Mouse (Mus musculus): Measurements from ENCODE around the gene Dsp. TPM values are rescaled to one million over a fixed set of nuclear protein-coding genes. Genes with fewer than 3 reads are reported as not detected.

Dsp gene
- polyA plus RNA-seq, 1 experiment from 2014 or later, result 1.6 TPM

DNA sequence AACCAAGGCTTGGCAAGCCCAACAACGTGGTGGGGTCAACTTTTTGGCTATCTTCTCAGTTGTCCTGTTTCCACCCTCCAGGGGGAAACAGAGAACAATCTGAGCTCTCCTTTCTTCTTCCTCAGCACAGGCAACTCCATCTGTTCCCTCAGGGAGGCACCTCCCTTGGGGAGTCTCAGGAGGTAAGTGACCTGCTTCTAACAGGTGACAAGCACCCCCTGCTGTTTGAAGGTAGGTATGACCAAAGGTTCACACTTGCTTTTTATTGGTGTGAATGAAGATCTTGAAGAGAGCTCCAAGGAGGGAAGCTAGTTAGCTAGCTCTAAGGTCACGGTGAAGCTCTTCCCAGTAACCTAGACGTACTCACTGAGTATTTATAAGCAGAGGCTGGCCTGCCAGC lies 84.3 kb downstream of the Dsp start:
- 56% methylated on average over 3 of the region's 3 CpGs for WGBS (ENCODE audit: insufficient replicate concordance)
- no peak for ATAC-seq (ENCODE audit: insufficient read depth)
- H3K9ac ChIP-seq, result no peak overlapping the region

GRCm38 (mm10) chr13:38248151-38248550 lies 97.1 kb downstream of the Dsp start:
- no peak overlapping the region for H3K4me2 ChIP-seq
- no peaks in the 10 kb centered on the region for H3K36me3 ChIP-seq (replicated peaks)
- no peaks in the 10 kb centered on the region for H3K4me1 ChIP-seq (replicated peaks)
- no peak for ATAC-seq (ENCODE audit: insufficient read depth)
- H3K27me3 ChIP-seq, result no peaks in the 10 kb centered on the region
- H3K4me3 ChIP-seq (replicated peaks), result no peak overlapping the region
- 55% methylated on average over 5 of the region's 5 CpGs for WGBS (ENCODE audit: insufficient replicate concordance)
- H3K27ac ChIP-seq (replicated peaks), result no peak overlapping the region
- no peaks in the 10 kb centered on the region for H3K9me3 ChIP-seq (replicated peaks)
- H3K9ac ChIP-seq, result no peak overlapping the region

More for the DNA sequence above, 84.3 kb downstream of the Dsp start:
- no peak overlapping the region for H3K4me2 ChIP-seq
- no peaks in the 10 kb centered on the region for H3K4me1 ChIP-seq (replicated peaks)
- no peaks in the 10 kb centered on the region for H3K36me3 ChIP-seq (replicated peaks)
- no peak overlapping the region for H3K4me3 ChIP-seq (replicated peaks)
- H3K27me3 ChIP-seq, result no peaks in the 10 kb centered on the region
- H3K9me3 ChIP-seq (replicated peaks), result no peaks in the 10 kb centered on the region
- no peak overlapping the region for H3K27ac ChIP-seq (replicated peaks)

Other genes starting within 250 kb of the Dsp start
- 55.3 and 78.9 TPM in 2 replicates for gene Ssr1, start 157.1 kb upstream of the Dsp start, polyA plus RNA-seq (2015; fragmentation: Nextera tagmentation; extraction: Ambion mirVana)
- 17.7 and 19.0 TPM in 2 replicates for gene Riok1, start 114.3 kb upstream of the Dsp start, polyA plus RNA-seq (2015; fragmentation: Nextera tagmentation; extraction: Ambion mirVana)
- 0.30 and 0.35 TPM in 2 replicates for gene Cage1, start 114.2 kb upstream of the Dsp start, polyA plus RNA-seq (2015; fragmentation: Nextera tagmentation; extraction: Ambion mirVana)
- gene Snrnp48, start 53.6 kb downstream of the Dsp start, polyA plus RNA-seq (2015; fragmentation: Nextera tagmentation; extraction: Ambion mirVana), result 11.0 and 11.1 TPM in 2 replicates
- 0.15 and 0.25 TPM in 2 replicates for gene Bmp6, start 193.8 kb downstream of the Dsp start, polyA plus RNA-seq (2015; fragmentation: Nextera tagmentation; extraction: Ambion mirVana)